Mouse (Mus musculus) brain, adult 2 months (tissue): ENCODE measurements at regions not wholly inside any gene's neighbourhood (a gene's known extent, or its start where the extent isn't known, plus 50 kb on each side); places are given as distances from the start of the nearest gene placed in this dataset.
A peak's percentile ranks its signal among the peaks of the same experiment; 100 is the strongest.

Experiments used
- DNase-seq: peaks from one replicate; pipeline ENCODE4 v3.0.0; 2011; ENCODE audit warnings: low read depth, low spot score

- DNase-seq = no peak
Measured at GRCm38 (mm10) chr8:127908436-127908835, 450.0 kb upstream of the Nrp1 start.

- DNase-seq = no peak
Measured at GRCm38 (mm10) chr8:127909580-127909979, 448.8 kb upstream of the Nrp1 start.

GRCm38 (mm10) chr8:127914086-127914485, 444.3 kb upstream of the Nrp1 start:
- DNase-seq = peak; percentile 84

- peak; percentile 24 for DNase-seq
Measured at GRCm38 (mm10) chr8:127914914-127915313, 443.5 kb upstream of the Nrp1 start.

- DNase-seq = peak; percentile 65
Measured at GRCm38 (mm10) chr8:127915591-127916028, 442.8 kb upstream of the Nrp1 start.

GRCm38 (mm10) chr8:127921925-127922324, 436.5 kb upstream of the Nrp1 start:
- DNase-seq = no peak

- no peak for DNase-seq
Measured at GRCm38 (mm10) chr8:127923321-127923720, 435.1 kb upstream of the Nrp1 start.

- DNase-seq = no peak
Measured at GRCm38 (mm10) chr8:127932276-127932675, 426.1 kb upstream of the Nrp1 start.

GRCm38 (mm10) chr8:127936792-127937435, 421.5 kb upstream of the Nrp1 start:
- peak; percentile 40 for DNase-seq

GRCm38 (mm10) chr8:127939284-127939985, 419.0 kb upstream of the Nrp1 start:
- peak; percentile 71 for DNase-seq

GRCm38 (mm10) chr8:127939986-127940359, 418.4 kb upstream of the Nrp1 start:
- DNase-seq = no peak

GRCm38 (mm10) chr8:127942319-127942718, 416.1 kb upstream of the Nrp1 start:
- no peak for DNase-seq

- no peak for DNase-seq
Measured at GRCm38 (mm10) chr8:127944955-127945498, 413.4 kb upstream of the Nrp1 start.

- DNase-seq = no peak
Measured at GRCm38 (mm10) chr8:127957571-127957970, 400.8 kb upstream of the Nrp1 start.

- DNase-seq = peak; percentile 19
Measured at GRCm38 (mm10) chr8:127958351-127959044, 399.9 kb upstream of the Nrp1 start.

GRCm38 (mm10) chr8:127962862-127963261, 395.5 kb upstream of the Nrp1 start:
- DNase-seq = no peak

GRCm38 (mm10) chr8:127963625-127964024, 394.8 kb upstream of the Nrp1 start:
- no peak for DNase-seq

GRCm38 (mm10) chr8:127964801-127965200, 393.6 kb upstream of the Nrp1 start:
- no peak for DNase-seq

GRCm38 (mm10) chr8:127965341-127965740, 393.1 kb upstream of the Nrp1 start:
- no peak for DNase-seq

GRCm38 (mm10) chr8:127968026-127968425, 390.4 kb upstream of the Nrp1 start:
- no peak for DNase-seq

GRCm38 (mm10) chr8:127973194-127973593, 385.2 kb upstream of the Nrp1 start:
- DNase-seq = no peak

- DNase-seq = no peak
Measured at GRCm38 (mm10) chr8:127977746-127978145, 380.7 kb upstream of the Nrp1 start.
